In the genomic region with DNA sequence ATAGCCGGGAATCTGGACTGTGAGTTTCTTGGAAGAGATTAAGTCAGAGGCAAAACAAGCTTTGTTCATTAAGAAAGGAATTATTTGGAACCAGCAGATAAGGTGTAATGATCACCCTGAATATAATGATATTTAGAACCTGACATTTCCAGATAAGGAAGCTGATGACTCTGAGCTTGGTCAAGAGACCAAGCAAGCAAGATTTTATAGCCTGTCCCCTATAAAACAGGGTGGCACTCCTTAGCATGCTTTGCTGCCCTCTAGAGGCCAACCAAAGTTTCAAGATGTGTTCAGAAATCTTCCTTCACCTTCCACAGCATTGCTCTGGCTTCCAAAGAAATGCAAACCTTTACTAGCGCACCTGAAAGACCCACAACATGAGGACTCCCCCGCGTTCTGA, we compare ENCODE assay signal across 8 mouse cellular contexts. TPM values are rescaled to one million over a fixed set of nuclear protein-coding genes. Genes with fewer than 3 reads are reported as not detected.
DNase-seq lines count a peak whose midpoint lies in the region; ATAC-seq and TF ChIP-seq lines count a peak whose summit lies in the region.

No protein-coding gene starts in this region.

- intact Hi-C loops in gastrocnemius, postnatal 14 days (cut with DNase I; ENCODE audit: low total_unique reads), result loop anchor here (10.0 kb wide), 1 partner anchor 129 kb away; the partner anchor contains the start of gene Tmem14a

- DNase-seq in B cell, adult 2 months, result peak; percentile 37 to 41
- DNase-seq in G1E (ENCODE audit: low spot score), result peak; percentile 61
- DNase-seq in cerebellum, adult 2 months, result peak; percentile 24 to 32
- DNase-seq in gastrocnemius, postnatal 14 days, result peak; percentile 7
- DNase-seq in large intestine, adult 2 months (ENCODE audit: low read depth, low spot score), result peak; percentile 54
- DNase-seq in liver, embryonic 13.5 days, result peak; percentile 5
- DNase-seq in thymus, postnatal 4 days, result peak; percentile 69

- 65% methylated on average over 4 of the region's 4 CpGs for WGBS in cerebellum, adult 2 months
- WGBS in large intestine, adult 2 months, result 72% methylated on average over 4 of the region's 4 CpGs
- 30% methylated on average over 4 of the region's 4 CpGs for WGBS in liver, embryonic 13.5 days (ENCODE audit: insufficient replicate concordance)

- no peaks in the 10 kb centered on the region for H3K36me3 ChIP-seq in G1E (replicated peaks)
- no peaks in the 10 kb centered on the region for H3K36me3 ChIP-seq in liver, embryonic 13.5 days

- H3K9ac ChIP-seq in liver, embryonic 13.5 days, result no peak overlapping the region

- H3K4me2 ChIP-seq in liver, embryonic 13.5 days, result no peak overlapping the region

- peaks cover 3% of the 10 kb centered on the region; the same call in 1 of the 2 replicates for H3K9me3 ChIP-seq in G1E (replicated peaks)
- H3K9me3 ChIP-seq in liver, embryonic 13.5 days (replicated peaks), result no peaks in the 10 kb centered on the region

- peak; percentile 78 for TF ChIP-seq CTCF in G1E (IDR thresholded peaks at IDR 0.05; ENCODE audit: low read depth, low read length)
- peak; percentile 48 for TF ChIP-seq CTCF in cerebellum, adult 2 months (IDR thresholded peaks at IDR 0.05; ENCODE audit: borderline replicate concordance, insufficient read depth, low read depth, low read length)

- no peaks in the 10 kb centered on the region for H3K27me3 ChIP-seq in G1E (ENCODE audit: insufficient read depth, low read length)
- H3K27me3 ChIP-seq in cerebellum, adult 2 months (ENCODE audit: control insufficient read depth, insufficient read depth, low read length), result no peaks in the 10 kb centered on the region
- H3K27me3 ChIP-seq in liver, embryonic 13.5 days, result no peaks in the 10 kb centered on the region

- TF ChIP-seq POLR2A in cerebellum, adult 2 months (IDR thresholded peaks at IDR 0.05; ENCODE audit: borderline replicate concordance, insufficient read depth, low read length), result no peak

- peak; percentile 76 for ATAC-seq in G1E (ENCODE audit: extremely low read depth, insufficient number of reproducible peaks, low FRiP score, poor library complexity, severe bottlenecking)
- peak; percentile 43; the same call in 1 of the 2 replicates for ATAC-seq in liver, embryonic 13.5 days (ENCODE audit: low read depth)
- 0 out of 2 replicates have a peak, but pooled peaks have one; percentile 13 for ATAC-seq in neutrophil, adult 5-6 weeks (ENCODE audit: extremely low read depth, insufficient number of reproducible peaks, low FRiP score, poor library complexity, severe bottlenecking)

- no peak overlapping the region for H3K4me3 ChIP-seq in G1E (ENCODE audit: low read depth, low read length)
- no peak overlapping the region for H3K4me3 ChIP-seq in cerebellum, adult 2 months (replicated peaks; ENCODE audit: insufficient read depth, low read depth, low read length)
- H3K4me3 ChIP-seq in liver, embryonic 13.5 days (replicated peaks), result no peak overlapping the region

- H3K4me1 ChIP-seq in G1E (ENCODE audit: insufficient read depth, low read depth, low read length), result peaks cover 37% of the 10 kb centered on the region
- H3K4me1 ChIP-seq in cerebellum, adult 2 months (ENCODE audit: control insufficient read depth, insufficient read depth, low read length), result no peaks in the 10 kb centered on the region
- no peaks in the 10 kb centered on the region for H3K4me1 ChIP-seq in liver, embryonic 13.5 days (replicated peaks)

- H3K27ac ChIP-seq in cerebellum, adult 2 months (ENCODE audit: insufficient read depth, low read length), result no peak overlapping the region
- H3K27ac ChIP-seq in liver, embryonic 13.5 days, result no peak overlapping the region

RNA-seq across cellular contexts. Expression of gene Khdc1a, which starts 5.2 kb away (rescaled TPM):
- total RNA-seq in G1E (2014; fragmentation: Nextera tagmentation), result not detected in 2 replicates
- 0.16 TPM in 1 of 2 replicates, not detected in the other for total RNA-seq in G1E (2017)
- not detected in 2 replicates for polyA plus RNA-seq in G1E (2012)
- not detected in 2 replicates for polyA plus RNA-seq in cerebellum, adult 2 months (2012; rRNA removed)
- not detected for total RNA-seq in gastrocnemius, postnatal 14 days (2021)
- not detected in 2 replicates for polyA plus RNA-seq in large intestine, adult 2 months (2012; rRNA removed)
- not detected in 2 replicates for polyA plus RNA-seq in liver, embryonic 13.5 days (2015; fragmentation: Nextera tagmentation; extraction: Ambion mirVana)
- total RNA-seq in neutrophil, adult 5-6 weeks (2017), result 0.25 and 0.47 TPM in 2 replicates

RNA-seq across cellular contexts. Expression of gene Khdc1c, which starts 23.9 kb away (rescaled TPM):
- total RNA-seq in G1E (2014; fragmentation: Nextera tagmentation) (not detected in 2 replicates), G1E (2017) (0.05 TPM in 1 of 2 replicates, not detected in the other)
- polyA plus RNA-seq in G1E (2012), result not detected in 2 replicates
- not detected in 2 replicates for polyA plus RNA-seq in cerebellum, adult 2 months (2012; rRNA removed)
- not detected for total RNA-seq in gastrocnemius, postnatal 14 days (2021)
- polyA plus RNA-seq in large intestine, adult 2 months (2012; rRNA removed), result not detected in 2 replicates
- polyA plus RNA-seq in liver, embryonic 13.5 days (2015; fragmentation: Nextera tagmentation; extraction: Ambion mirVana), result not detected in 2 replicates
- 0.25 TPM in 1 of 2 replicates, not detected in the other for total RNA-seq in neutrophil, adult 5-6 weeks (2017)

RNA-seq across cellular contexts. Expression of gene Khdc1b, which starts 39.1 kb away (rescaled TPM):
- total RNA-seq in G1E (2014; fragmentation: Nextera tagmentation), result not detected in 2 replicates
- 0.12 and 0.22 TPM in 2 replicates for total RNA-seq in G1E (2017)
- not detected in 2 replicates for polyA plus RNA-seq in G1E (2012)
- not detected in 2 replicates for polyA plus RNA-seq in cerebellum, adult 2 months (2012; rRNA removed)
- not detected for total RNA-seq in gastrocnemius, postnatal 14 days (2021)
- not detected in 2 replicates for polyA plus RNA-seq in large intestine, adult 2 months (2012; rRNA removed)
- not detected in 2 replicates for polyA plus RNA-seq in liver, embryonic 13.5 days (2015; fragmentation: Nextera tagmentation; extraction: Ambion mirVana)
- 0.35 and 0.49 TPM in 2 replicates for total RNA-seq in neutrophil, adult 5-6 weeks (2017)

Comparison
In these comparisons a context has a peak if more than half of its experiments do, and no peak if none do; other contexts are left out.
1. DNase-seq: peak in every context shown above with its lines; median percentile 69 in thymus, postnatal 4 days; 61 in G1E; 54 in large intestine, adult 2 months; 39 in B cell, adult 2 months; 28 in cerebellum, adult 2 months; 7 in gastrocnemius, postnatal 14 days; 5 in liver, embryonic 13.5 days.
2. ATAC-seq: peak in every context shown above with its lines; median percentile 76 in G1E; 43 in liver, embryonic 13.5 days; 13 in neutrophil, adult 5-6 weeks.